ENCODE assay signal across 18 mouse cellular contexts in the genomic region with DNA sequence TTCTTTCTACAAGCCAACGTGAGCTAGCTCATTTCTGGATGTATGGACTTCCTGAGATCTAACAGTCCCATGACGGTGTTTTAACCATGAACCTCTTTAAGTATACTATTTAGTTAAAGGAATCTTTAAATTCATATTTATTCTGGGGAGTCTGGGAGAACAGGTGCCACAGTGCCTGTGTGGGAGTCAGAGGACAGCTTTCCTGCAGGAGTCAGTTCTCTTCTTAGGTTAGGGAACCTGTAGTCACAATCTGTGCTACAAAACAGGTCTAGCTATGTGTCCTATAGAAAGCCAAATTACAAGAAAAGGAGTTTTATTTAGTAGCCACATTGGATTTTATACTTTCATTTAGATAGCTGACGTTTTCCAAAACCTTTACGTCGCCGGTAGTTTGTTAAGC.
"Had no signal": no experiment of that assay in that cellular context is flagged by ENCODE, and none has a peak within 500 bp of the region (broad histone marks: within the 10 kb centered on the region; RNA-seq: fewer than 3 reads in every experiment).

No protein-coding gene starts in this region.

- H3K27ac ChIP-seq: midbrain, embryonic 10.5 days; midbrain, embryonic 12.5 days; neural tube, embryonic 13.5 days; neural tube, embryonic 15.5 days had no signal

- H3K4me3 ChIP-seq: midbrain, embryonic 10.5 days; midbrain, embryonic 12.5 days; myocyte; neural tube, embryonic 13.5 days; neural tube, embryonic 15.5 days had no signal

- DNase-seq: lung, adult 18-20 months; lung, embryonic 14.5 days; lung, postnatal 10 days; lung, postnatal 4 days; midbrain, embryonic 14.5 days; retina, postnatal 1 day; right cerebral cortex, adult 18-20 months; right cerebral cortex, postnatal 4 days; spleen, adult 18-20 months; thymus, adult 2 months; thymus, postnatal 25 days; thymus, postnatal 4 days had no signal

- ATAC-seq: midbrain, embryonic 16.5 days had no signal
